Mouse (Mus musculus): ENCODE results near the gene Gm10273. TPM values are rescaled to one million over a fixed set of nuclear protein-coding genes. Genes with fewer than 3 reads are reported as not detected.

Gene Gm10273
- polyA plus RNA-seq, 1 experiment from 2014 or later: 4.5 TPM

GRCm38 (mm10) chr10:59438651-59439050 lies 43.2 kb downstream of the Gm10273 start:
- ATAC-seq: no peak
- no peaks in the 10 kb centered on the region for H3K36me3 ChIP-seq (ENCODE audit: control insufficient read depth, insufficient read depth, low read length)
- no peak overlapping the region for H3K4me3 ChIP-seq (ENCODE audit: low read depth, low read length)

GRCm38 (mm10) chr10:59439508-59439931 lies 44.1 kb downstream of the Gm10273 start:
- Histone ChIP-seq H3K4me1 (ENCODE audit: control insufficient read depth, insufficient read depth, low read length) (no peaks in the 10 kb centered on the region), H3K4me3 (ENCODE audit: low read depth, low read length) (no peak overlapping the region), H3K36me3 (ENCODE audit: control insufficient read depth, insufficient read depth, low read length) (no peaks in the 10 kb centered on the region), H3K9ac (ENCODE audit: low read depth, low read length) (no peak overlapping the region), H3K27me3 (ENCODE audit: control insufficient read depth, insufficient read depth, low read depth, low read length) (no peaks in the 10 kb centered on the region), H3K4me2 (ENCODE audit: low read length) (no peak overlapping the region), H3K27ac (ENCODE audit: low read length) (no peak overlapping the region), H3K9me3 (replicated peaks; ENCODE audit: control insufficient read depth, low read length, poor library complexity, severe bottlenecking) (no peaks in the 10 kb centered on the region)
- WGBS: 57% methylated on average over 5 of the region's 5 CpGs
- no peak for ATAC-seq

More at GRCm38 (mm10) chr10:59438651-59439050, 43.2 kb downstream of the Gm10273 start:
- Histone ChIP-seq H3K27me3 (ENCODE audit: control insufficient read depth, insufficient read depth, low read depth, low read length) (no peaks in the 10 kb centered on the region), H3K9ac (ENCODE audit: low read depth, low read length) (no peak overlapping the region), H3K9me3 (replicated peaks; ENCODE audit: control insufficient read depth, low read length, poor library complexity, severe bottlenecking) (no peaks in the 10 kb centered on the region), H3K4me1 (ENCODE audit: control insufficient read depth, insufficient read depth, low read length) (no peaks in the 10 kb centered on the region), H3K27ac (ENCODE audit: low read length) (no peak overlapping the region), H3K4me2 (ENCODE audit: low read length) (no peak overlapping the region)
- whole genome bisulfite sequencing: 94% methylated on average over 12 of the region's 12 CpGs

DNA sequence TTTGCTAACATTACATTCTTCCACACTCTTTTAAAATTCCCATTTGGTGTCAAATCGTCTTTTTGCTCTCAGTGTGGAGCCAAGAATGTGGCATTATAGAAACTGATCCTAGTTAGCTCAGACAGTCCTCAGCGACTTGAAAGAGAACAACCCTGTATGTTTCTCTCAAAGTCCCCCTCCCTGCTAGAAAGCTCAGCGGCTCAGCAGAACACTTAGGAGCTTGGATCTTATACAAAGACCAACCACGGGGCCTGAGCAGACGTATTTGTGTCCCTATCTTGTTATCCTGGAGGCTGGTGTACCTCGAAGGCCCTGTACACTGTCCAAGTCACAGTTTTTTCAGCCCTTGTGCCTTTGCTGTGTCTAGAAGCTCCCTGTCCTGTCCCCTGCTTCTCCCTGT lies 44.7 kb downstream of the Gm10273 start:
- ATAC-seq: no peak
- Histone ChIP-seq H3K4me2 (ENCODE audit: low read length) (no peak overlapping the region), H3K4me3 (ENCODE audit: low read depth, low read length) (no peak overlapping the region), H3K36me3 (ENCODE audit: control insufficient read depth, insufficient read depth, low read length) (no peaks in the 10 kb centered on the region), H3K27me3 (ENCODE audit: control insufficient read depth, insufficient read depth, low read depth, low read length) (no peaks in the 10 kb centered on the region), H3K27ac (ENCODE audit: low read length) (no peak overlapping the region), H3K9me3 (replicated peaks; ENCODE audit: control insufficient read depth, low read length, poor library complexity, severe bottlenecking) (no peaks in the 10 kb centered on the region), H3K4me1 (ENCODE audit: control insufficient read depth, insufficient read depth, low read length) (no peaks in the 10 kb centered on the region), H3K9ac (ENCODE audit: low read depth, low read length) (no peak overlapping the region)
- WGBS: 43% methylated on average over 6 of the region's 6 CpGs

- no peaks in the 10 kb centered on the region for H3K36me3 ChIP-seq (ENCODE audit: control insufficient read depth, insufficient read depth, low read length)
- H3K9me3 ChIP-seq (replicated peaks; ENCODE audit: control insufficient read depth, low read length, poor library complexity, severe bottlenecking): no peaks in the 10 kb centered on the region
- H3K4me3 ChIP-seq (ENCODE audit: low read depth, low read length): no peak within 1 kb of the TSS
- H3K4me2 ChIP-seq (ENCODE audit: low read length): no peak within 1 kb of the TSS
- no peak within 1 kb of the TSS for H3K27ac ChIP-seq (ENCODE audit: low read length)
- no peak for ATAC-seq
- H3K27me3 ChIP-seq (ENCODE audit: control insufficient read depth, insufficient read depth, low read depth, low read length): no peaks in the 10 kb centered on the region
- 79% methylated on average over 11 of the region's 11 CpGs for WGBS
- no peaks in the 10 kb centered on the region for H3K4me1 ChIP-seq (ENCODE audit: control insufficient read depth, insufficient read depth, low read length)
- no peak within 1 kb of the TSS for H3K9ac ChIP-seq (ENCODE audit: low read depth, low read length)
Measured at GRCm38 (mm10) chr10:59441735-59442134, 46.3 kb downstream of the Gm10273 start, which contains the start of gene Oit3. TSS of gene Oit3 (minus strand) at chr10:59441778.

- Histone ChIP-seq H3K4me1 (ENCODE audit: control insufficient read depth, insufficient read depth, low read length) (no peaks in the 10 kb centered on the region), H3K4me3 (ENCODE audit: low read depth, low read length) (no peak overlapping the region), H3K27me3 (ENCODE audit: control insufficient read depth, insufficient read depth, low read depth, low read length) (no peaks in the 10 kb centered on the region), H3K27ac (ENCODE audit: low read length) (no peak overlapping the region), H3K4me2 (ENCODE audit: low read length) (no peak overlapping the region), H3K36me3 (ENCODE audit: control insufficient read depth, insufficient read depth, low read length) (no peaks in the 10 kb centered on the region), H3K9ac (ENCODE audit: low read depth, low read length) (no peak overlapping the region), H3K9me3 (replicated peaks; ENCODE audit: control insufficient read depth, low read length, poor library complexity, severe bottlenecking) (no peaks in the 10 kb centered on the region)
- 70% methylated on average over 7 of the region's 7 CpGs for WGBS
- ATAC-seq: no peak
Measured at GRCm38 (mm10) chr10:59443212-59443611, 47.8 kb downstream of the Gm10273 start.

GRCm38 (mm10) chr10:59444106-59444505 lies 48.7 kb downstream of the Gm10273 start:
- Histone ChIP-seq H3K27ac (ENCODE audit: low read length) (no peak overlapping the region), H3K27me3 (ENCODE audit: control insufficient read depth, insufficient read depth, low read depth, low read length) (no peaks in the 10 kb centered on the region), H3K4me2 (ENCODE audit: low read length) (no peak overlapping the region), H3K9ac (ENCODE audit: low read depth, low read length) (no peak overlapping the region), H3K9me3 (replicated peaks; ENCODE audit: control insufficient read depth, low read length, poor library complexity, severe bottlenecking) (no peaks in the 10 kb centered on the region), H3K36me3 (ENCODE audit: control insufficient read depth, insufficient read depth, low read length) (no peaks in the 10 kb centered on the region), H3K4me1 (ENCODE audit: control insufficient read depth, insufficient read depth, low read length) (no peaks in the 10 kb centered on the region), H3K4me3 (ENCODE audit: low read depth, low read length) (no peak overlapping the region)
- WGBS: 62% methylated on average over 3 of the region's 3 CpGs
- ATAC-seq: no peak

DNA sequence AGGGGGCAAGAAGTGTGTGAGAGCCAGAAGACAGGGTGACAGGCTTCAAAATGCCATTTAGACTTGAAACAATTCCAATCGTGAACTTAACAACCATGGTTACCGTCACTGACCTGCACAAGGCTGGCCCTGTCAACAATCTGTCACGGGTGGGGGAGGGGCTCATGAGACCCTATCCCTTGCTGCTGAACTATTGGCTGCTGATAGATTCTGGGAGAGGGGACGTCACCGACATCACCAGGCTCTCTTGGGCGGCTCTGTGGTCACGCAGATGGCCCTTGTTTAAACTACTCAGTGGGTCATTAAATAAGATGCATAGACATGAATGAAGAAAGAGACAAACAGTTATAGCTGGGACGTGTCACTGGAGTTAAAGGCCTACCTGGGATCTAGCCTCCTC lies 49.2 kb downstream of the Gm10273 start:
- Histone ChIP-seq H3K27ac (ENCODE audit: low read length) (no peak overlapping the region), H3K4me2 (ENCODE audit: low read length) (no peak overlapping the region), H3K9me3 (replicated peaks; ENCODE audit: control insufficient read depth, low read length, poor library complexity, severe bottlenecking) (no peaks in the 10 kb centered on the region), H3K27me3 (ENCODE audit: control insufficient read depth, insufficient read depth, low read depth, low read length) (no peaks in the 10 kb centered on the region), H3K36me3 (ENCODE audit: control insufficient read depth, insufficient read depth, low read length) (no peaks in the 10 kb centered on the region), H3K4me1 (ENCODE audit: control insufficient read depth, insufficient read depth, low read length) (no peaks in the 10 kb centered on the region), H3K4me3 (ENCODE audit: low read depth, low read length) (no peak overlapping the region), H3K9ac (ENCODE audit: low read depth, low read length) (no peak overlapping the region)
- no peak for ATAC-seq
- 57% methylated on average over 8 of the region's 8 CpGs for WGBS

Other genes starting within 250 kb of the Gm10273 start
- 10.4 and 13.3 TPM in 2 replicates for gene Sept10, start 173.8 kb upstream of the Gm10273 start, polyA plus RNA-seq (2015; fragmentation: Nextera tagmentation; extraction: Ambion mirVana)
- gene Sowahc, start 173.7 kb upstream of the Gm10273 start, polyA plus RNA-seq (2015; fragmentation: Nextera tagmentation; extraction: Ambion mirVana): 22.1 and 23.8 TPM in 2 replicates
- 29.7 and 32.2 TPM in 2 replicates for gene P4ha1, start 72.3 kb upstream of the Gm10273 start, polyA plus RNA-seq (2015; fragmentation: Nextera tagmentation; extraction: Ambion mirVana)
- not detected in 2 replicates for gene Pla2g12b, start 8.0 kb downstream of the Gm10273 start, polyA plus RNA-seq (2015; fragmentation: Nextera tagmentation; extraction: Ambion mirVana)
- 0.22 TPM in 1 of 2 replicates, not detected in the other for gene Oit3, start 46.1 kb downstream of the Gm10273 start, polyA plus RNA-seq (2015; fragmentation: Nextera tagmentation; extraction: Ambion mirVana)
- not detected in 2 replicates for gene Gm10322, start 220.4 kb downstream of the Gm10273 start, polyA plus RNA-seq (2015; fragmentation: Nextera tagmentation; extraction: Ambion mirVana)
- gene Mcu, start 221.1 kb downstream of the Gm10273 start, polyA plus RNA-seq (2015; fragmentation: Nextera tagmentation; extraction: Ambion mirVana): 28.5 and 36.4 TPM in 2 replicates